Mouse (Mus musculus): Measurements from ENCODE around the gene Epb41l5. TPM values are rescaled to one million over a fixed set of nuclear protein-coding genes. Genes with fewer than 3 reads are reported as not detected.

Epb41l5 gene
- polyA plus RNA-seq, 1 experiment from 2014 or later = 80.2 TPM

- Histone ChIP-seq H3K4me1 (ENCODE audit: control insufficient read depth, insufficient read depth, low read length) (no peaks in the 10 kb centered on the region), H3K27me3 (ENCODE audit: control insufficient read depth, insufficient read depth, low read length) (no peaks in the 10 kb centered on the region), H3K4me2 (replicated peaks; ENCODE audit: low read depth, low read length) (no peak overlapping the region), H3K4me3 (ENCODE audit: low read length) (no peak overlapping the region), H3K9ac (ENCODE audit: low read depth, low read length) (no peak overlapping the region), H3K9me3 (ENCODE audit: control insufficient read depth, low read length) (no peaks in the 10 kb centered on the region), H3K27ac (ENCODE audit: low read depth, low read length) (no peak overlapping the region), H3K36me3 (ENCODE audit: control insufficient read depth, insufficient read depth, low read length) (peaks cover 30% of the 10 kb centered on the region; the same call in 1 of the 2 replicates)
- WGBS = 64% methylated on average over 2 of the region's 2 CpGs
- ATAC-seq (ENCODE audit: low FRiP score, low TSS enrichment) = no peak
These were observed 103.6 kb downstream of the Epb41l5 start for GRCm38 (mm10) chr1:119545164-119545563.

GRCm38 (mm10) chr1:119544611-119545155 lies 104.1 kb downstream of the Epb41l5 start:
- Histone ChIP-seq H3K9ac (ENCODE audit: low read depth, low read length) (no peak overlapping the region), H3K27ac (ENCODE audit: low read depth, low read length) (no peak overlapping the region), H3K4me3 (ENCODE audit: low read length) (no peak overlapping the region), H3K4me1 (ENCODE audit: control insufficient read depth, insufficient read depth, low read length) (no peaks in the 10 kb centered on the region), H3K4me2 (replicated peaks; ENCODE audit: low read depth, low read length) (no peak overlapping the region), H3K36me3 (ENCODE audit: control insufficient read depth, insufficient read depth, low read length) (peaks cover 25% of the 10 kb centered on the region; the same call in 1 of the 2 replicates), H3K9me3 (ENCODE audit: control insufficient read depth, low read length) (no peaks in the 10 kb centered on the region), H3K27me3 (ENCODE audit: control insufficient read depth, insufficient read depth, low read length) (no peaks in the 10 kb centered on the region)
- no peak for ATAC-seq (ENCODE audit: low FRiP score, low TSS enrichment)
- WGBS = 61% methylated on average over 5 of the region's 5 CpGs

DNA sequence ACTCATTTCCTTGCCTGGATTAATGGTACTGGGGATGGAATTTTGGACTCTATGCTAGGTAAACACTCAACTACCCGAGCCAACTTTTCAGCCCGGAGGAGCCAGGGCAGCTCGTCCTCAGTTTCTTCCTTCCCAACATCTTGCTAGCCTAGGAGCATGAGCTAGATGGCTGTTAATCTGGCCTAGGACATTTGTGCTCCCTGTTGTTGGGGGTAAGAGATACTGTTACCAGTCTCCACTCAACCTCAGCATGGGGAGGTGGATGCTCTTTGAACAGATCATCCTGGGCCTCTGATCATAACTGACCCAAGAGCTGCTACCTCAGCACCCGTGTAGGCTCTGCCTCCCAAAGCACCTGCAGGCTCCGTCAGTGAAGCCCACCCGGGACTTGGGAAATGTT lies 105.5 kb downstream of the Epb41l5 start:
- WGBS = 89% methylated on average over 6 of the region's 6 CpGs
- no peak overlapping the region for H3K9ac ChIP-seq (ENCODE audit: low read depth, low read length)
- ATAC-seq (ENCODE audit: low FRiP score, low TSS enrichment) = no peak

DNA sequence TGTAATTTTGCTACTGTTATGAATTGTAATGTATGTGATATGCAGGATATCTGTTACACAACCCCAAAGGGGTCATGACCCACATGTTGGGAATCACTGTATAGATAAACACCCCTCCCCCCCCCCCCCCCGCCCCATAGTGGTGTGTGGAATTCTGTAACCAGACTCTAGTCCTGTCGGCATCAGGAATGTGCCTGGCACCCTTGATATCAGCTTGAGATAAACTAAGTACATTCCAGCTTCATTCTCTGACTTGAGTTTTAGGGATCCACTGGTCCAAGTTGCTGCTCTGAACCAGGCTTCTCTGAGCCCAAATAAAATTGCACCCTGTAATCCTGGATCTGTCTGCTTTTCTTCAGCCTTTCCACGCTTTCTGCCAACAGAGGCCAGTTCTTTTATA lies 107.2 kb downstream of the Epb41l5 start:
- Histone ChIP-seq H3K27me3 (ENCODE audit: control insufficient read depth, insufficient read depth, low read length) (no peaks in the 10 kb centered on the region), H3K36me3 (ENCODE audit: control insufficient read depth, insufficient read depth, low read length) (peaks cover 8% of the 10 kb centered on the region; the same call in 1 of the 2 replicates), H3K4me1 (ENCODE audit: control insufficient read depth, insufficient read depth, low read length) (no peaks in the 10 kb centered on the region), H3K4me2 (replicated peaks; ENCODE audit: low read depth, low read length) (no peak overlapping the region), H3K9ac (ENCODE audit: low read depth, low read length) (no peak overlapping the region), H3K27ac (ENCODE audit: low read depth, low read length) (no peak overlapping the region), H3K9me3 (ENCODE audit: control insufficient read depth, low read length) (no peaks in the 10 kb centered on the region), H3K4me3 (ENCODE audit: low read length) (no peak overlapping the region)
- 63% methylated on average over 2 of the region's 3 CpGs for WGBS
- no peak for ATAC-seq (ENCODE audit: low FRiP score, low TSS enrichment)

More for the DNA sequence above, 105.5 kb downstream of the Epb41l5 start:
- Histone ChIP-seq H3K27me3 (ENCODE audit: control insufficient read depth, insufficient read depth, low read length) (no peaks in the 10 kb centered on the region), H3K4me1 (ENCODE audit: control insufficient read depth, insufficient read depth, low read length) (no peaks in the 10 kb centered on the region), H3K4me2 (replicated peaks; ENCODE audit: low read depth, low read length) (no peak overlapping the region), H3K9me3 (ENCODE audit: control insufficient read depth, low read length) (no peaks in the 10 kb centered on the region), H3K4me3 (ENCODE audit: low read length) (no peak overlapping the region), H3K36me3 (ENCODE audit: control insufficient read depth, insufficient read depth, low read length) (peaks cover 24% of the 10 kb centered on the region; the same call in 1 of the 2 replicates), H3K27ac (ENCODE audit: low read depth, low read length) (no peak overlapping the region)

GRCm38 (mm10) chr1:119540836-119541557 lies 107.8 kb downstream of the Epb41l5 start:
- H3K9ac ChIP-seq (ENCODE audit: low read depth, low read length) = no peak overlapping the region
- no peak overlapping the region for H3K27ac ChIP-seq (ENCODE audit: low read depth, low read length)
- H3K4me3 ChIP-seq (ENCODE audit: low read length) = no peak overlapping the region
- 60% methylated on average over 9 of the region's 9 CpGs for WGBS
- H3K4me1 ChIP-seq (ENCODE audit: control insufficient read depth, insufficient read depth, low read length) = no peaks in the 10 kb centered on the region
- no peak overlapping the region for H3K4me2 ChIP-seq (replicated peaks; ENCODE audit: low read depth, low read length)
- no peaks in the 10 kb centered on the region for H3K27me3 ChIP-seq (ENCODE audit: control insufficient read depth, insufficient read depth, low read length)
- peak; percentile 46; the same call in 1 of the 2 replicates for ATAC-seq (ENCODE audit: low FRiP score, low TSS enrichment)
- no peaks in the 10 kb centered on the region for H3K9me3 ChIP-seq (ENCODE audit: control insufficient read depth, low read length)
- peaks cover 6% of the 10 kb centered on the region; the same call in 1 of the 2 replicates for H3K36me3 ChIP-seq (ENCODE audit: control insufficient read depth, insufficient read depth, low read length)

DNA sequence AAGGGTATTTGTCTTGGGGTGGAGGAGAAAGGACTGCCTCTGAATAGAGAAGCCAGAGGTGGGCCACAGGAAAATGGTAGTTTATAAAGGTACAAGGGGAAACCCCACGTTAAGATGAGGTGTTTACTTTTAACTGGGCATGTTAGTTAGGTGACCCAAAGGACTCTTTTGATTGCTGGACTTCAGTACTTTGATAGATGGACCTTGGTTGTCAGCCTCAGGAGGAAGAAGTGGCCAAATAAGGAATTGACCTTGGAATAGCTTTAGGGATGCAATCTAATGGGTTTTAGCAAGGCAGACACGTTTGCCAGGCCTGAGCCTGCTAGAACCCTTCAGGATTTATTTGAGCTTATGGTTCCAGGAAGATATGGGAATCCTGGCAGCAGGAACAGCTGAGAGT lies 109.5 kb downstream of the Epb41l5 start:
- Histone ChIP-seq H3K9me3 (ENCODE audit: control insufficient read depth, low read length) (no peaks in the 10 kb centered on the region), H3K9ac (ENCODE audit: low read depth, low read length) (no peak overlapping the region), H3K4me1 (ENCODE audit: control insufficient read depth, insufficient read depth, low read length) (no peaks in the 10 kb centered on the region), H3K4me2 (replicated peaks; ENCODE audit: low read depth, low read length) (no peak overlapping the region), H3K27me3 (ENCODE audit: control insufficient read depth, insufficient read depth, low read length) (no peaks in the 10 kb centered on the region), H3K36me3 (ENCODE audit: control insufficient read depth, insufficient read depth, low read length) (no peaks in the 10 kb centered on the region), H3K4me3 (ENCODE audit: low read length) (no peak overlapping the region), H3K27ac (ENCODE audit: low read depth, low read length) (no peak overlapping the region)
- ATAC-seq (ENCODE audit: low FRiP score, low TSS enrichment) = no peak
- 64% methylated on average over 2 of the region's 2 CpGs for WGBS

GRCm38 (mm10) chr1:119537651-119538050 lies 111.1 kb downstream of the Epb41l5 start:
- 84% methylated on average over 6 of the region's 6 CpGs for WGBS
- H3K9me3 ChIP-seq (ENCODE audit: control insufficient read depth, low read length) = no peaks in the 10 kb centered on the region
- H3K27ac ChIP-seq (ENCODE audit: low read depth, low read length) = no peak overlapping the region
- no peaks in the 10 kb centered on the region for H3K36me3 ChIP-seq (ENCODE audit: control insufficient read depth, insufficient read depth, low read length)
- no peak for ATAC-seq (ENCODE audit: low FRiP score, low TSS enrichment)
- H3K9ac ChIP-seq (ENCODE audit: low read depth, low read length) = no peak overlapping the region
- no peak overlapping the region for H3K4me3 ChIP-seq (ENCODE audit: low read length)
- no peaks in the 10 kb centered on the region for H3K4me1 ChIP-seq (ENCODE audit: control insufficient read depth, insufficient read depth, low read length)
- no peak overlapping the region for H3K4me2 ChIP-seq (replicated peaks; ENCODE audit: low read depth, low read length)
- no peaks in the 10 kb centered on the region for H3K27me3 ChIP-seq (ENCODE audit: control insufficient read depth, insufficient read depth, low read length)

DNA sequence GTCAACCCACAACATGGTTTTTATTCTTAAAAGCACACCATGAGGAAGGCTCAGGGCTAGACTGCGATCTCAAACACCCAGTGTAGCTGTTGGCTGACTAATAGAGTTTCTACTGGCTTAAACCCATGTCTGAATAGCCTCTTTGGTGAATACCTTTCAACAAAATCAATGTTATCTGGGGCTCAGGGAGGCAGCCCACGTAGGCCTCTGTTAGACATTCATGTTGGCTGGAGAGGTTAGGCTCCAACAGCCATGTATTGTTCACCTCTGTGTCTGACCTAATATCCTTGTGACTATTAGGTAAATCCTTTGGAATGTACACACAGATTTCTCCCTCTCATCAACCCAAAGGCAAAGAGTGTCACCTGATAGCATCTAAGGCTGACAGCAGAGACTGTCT lies 112.7 kb downstream of the Epb41l5 start:
- H3K27me3 ChIP-seq (ENCODE audit: control insufficient read depth, insufficient read depth, low read length) = no peaks in the 10 kb centered on the region
- no peak overlapping the region for H3K9ac ChIP-seq (ENCODE audit: low read depth, low read length)
- H3K9me3 ChIP-seq (ENCODE audit: control insufficient read depth, low read length) = no peaks in the 10 kb centered on the region
- H3K4me1 ChIP-seq (ENCODE audit: control insufficient read depth, insufficient read depth, low read length) = no peaks in the 10 kb centered on the region
- ATAC-seq (ENCODE audit: low FRiP score, low TSS enrichment) = no peak
- no peak overlapping the region for H3K4me3 ChIP-seq (ENCODE audit: low read length)
- WGBS = 87% methylated on average over 2 of the region's 2 CpGs
- no peaks in the 10 kb centered on the region for H3K36me3 ChIP-seq (ENCODE audit: control insufficient read depth, insufficient read depth, low read length)
- H3K27ac ChIP-seq (ENCODE audit: low read depth, low read length) = no peak overlapping the region
- no peak overlapping the region for H3K4me2 ChIP-seq (replicated peaks; ENCODE audit: low read depth, low read length)

DNA sequence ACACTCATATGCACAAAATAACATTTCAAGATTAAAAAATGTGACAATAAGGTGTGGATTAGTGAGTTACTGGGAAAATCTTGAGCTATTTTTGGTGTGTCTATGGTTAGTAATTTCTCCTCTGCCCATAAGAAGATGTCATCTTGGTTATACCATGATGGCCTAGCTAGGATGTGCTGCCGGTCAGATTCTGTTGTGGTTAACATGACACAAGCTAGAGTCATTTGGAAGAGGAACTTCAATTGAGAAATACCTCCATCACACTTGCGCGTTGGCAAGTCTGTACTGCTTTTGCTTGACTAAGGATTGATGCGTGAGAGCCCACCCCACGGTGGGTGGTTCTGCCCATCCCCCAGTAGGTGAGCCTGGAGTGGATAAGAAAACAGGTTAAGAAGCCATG lies 114.5 kb downstream of the Epb41l5 start:
- H3K4me3 ChIP-seq (ENCODE audit: low read length) = no peak overlapping the region
- ATAC-seq (ENCODE audit: low FRiP score, low TSS enrichment) = no peak
- H3K4me1 ChIP-seq (ENCODE audit: control insufficient read depth, insufficient read depth, low read length) = no peaks in the 10 kb centered on the region
- WGBS = 96% methylated on average over 5 of the region's 5 CpGs
- no peak overlapping the region for H3K27ac ChIP-seq (ENCODE audit: low read depth, low read length)
- no peaks in the 10 kb centered on the region for H3K9me3 ChIP-seq (ENCODE audit: control insufficient read depth, low read length)
- no peak overlapping the region for H3K9ac ChIP-seq (ENCODE audit: low read depth, low read length)
- no peaks in the 10 kb centered on the region for H3K27me3 ChIP-seq (ENCODE audit: control insufficient read depth, insufficient read depth, low read length)
- H3K4me2 ChIP-seq (replicated peaks; ENCODE audit: low read depth, low read length) = no peak overlapping the region
- 0 out of 2 replicates have a peak, but pooled peaks cover under 1% of the 10 kb centered on the region for H3K36me3 ChIP-seq (ENCODE audit: control insufficient read depth, insufficient read depth, low read length)

Measured in kidney, embryonic 14.5 days (tissue).